Mouse (Mus musculus) embryo, embryonic 10 days (tissue): Measurements from ENCODE around the gene Ifna4.
"Not testable (repeated sequence)": the region's sequence is repeated elsewhere in the genome, so short reads cannot be mapped to it uniquely, and the experiment has no call there.

Experiments
- DNase-seq: peaks from one replicate; pipeline ENCODE4 v3.0.0-alpha.2; 2015; ENCODE audit warnings: low spot score

The Ifna4 gene

DNA sequence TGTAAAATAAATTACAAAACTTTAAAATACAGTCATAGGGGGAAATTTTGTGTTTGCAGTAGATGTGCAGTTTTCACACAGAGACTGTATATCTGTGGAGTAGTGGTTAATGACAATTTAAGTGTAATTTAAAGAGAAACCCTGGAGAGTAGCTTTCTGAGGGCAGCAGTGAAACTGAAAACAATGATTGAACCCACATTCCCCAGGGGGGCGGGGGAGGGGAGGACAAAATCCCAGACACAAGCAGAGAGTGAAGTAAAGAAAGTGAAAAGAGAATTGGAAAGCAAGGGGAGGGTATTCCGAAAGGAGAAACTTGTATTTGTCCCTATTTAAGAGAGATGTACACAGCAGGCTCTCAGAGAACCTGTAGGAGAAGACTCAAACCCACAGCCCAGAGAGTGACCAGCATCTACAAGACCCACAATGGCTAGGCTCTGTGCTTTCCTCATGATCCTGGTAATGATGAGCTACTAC is at the start of gene Ifna4:
Gene Ifna4, plus strand, starts transcription at position 424 of the 474 bp plus-strand sequence.
- DNase-seq: no peak

DNA sequence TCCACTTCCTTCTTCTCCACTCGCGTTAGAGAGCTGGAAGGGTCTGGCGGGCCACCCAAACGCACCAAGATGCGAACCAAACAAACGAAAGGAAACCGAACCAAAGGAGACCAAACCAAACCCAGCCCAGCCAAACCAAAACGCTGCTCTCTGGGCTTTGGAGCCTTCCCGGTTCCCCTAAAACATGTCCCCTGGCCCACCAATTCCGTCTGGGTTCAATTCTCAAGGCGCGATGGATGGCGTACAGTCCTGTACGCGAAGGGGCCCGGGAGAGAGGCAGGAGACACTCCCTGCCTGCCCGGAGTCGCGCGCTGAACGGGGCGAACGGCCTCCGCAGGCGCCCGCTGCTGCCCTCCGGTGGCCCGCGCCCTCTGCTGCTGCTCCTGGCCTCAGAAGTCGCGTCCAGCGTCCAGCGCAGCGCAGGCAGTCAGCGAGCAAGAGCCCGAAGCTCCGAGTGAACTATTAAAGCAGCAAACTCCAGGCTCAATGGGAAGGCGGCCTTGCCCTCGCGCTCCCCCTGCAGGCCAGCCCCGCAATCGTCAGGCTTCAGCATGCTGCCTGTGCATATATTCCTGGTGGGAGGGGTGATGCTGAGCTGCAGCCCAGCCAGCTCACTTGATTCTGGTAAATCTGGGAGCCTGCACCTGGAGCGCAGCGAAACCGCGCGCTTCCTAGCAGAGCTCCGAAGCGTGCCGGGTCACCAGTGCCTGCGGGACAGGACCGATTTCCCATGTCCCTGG is 47.6 kb upstream of the Ifna4 start, which contains the start of gene Gm13275:
Gene Gm13275, plus strand, starts transcription at position 552 of the 740 bp plus-strand sequence.
- DNase-seq: not testable (repeated sequence)

DNA sequence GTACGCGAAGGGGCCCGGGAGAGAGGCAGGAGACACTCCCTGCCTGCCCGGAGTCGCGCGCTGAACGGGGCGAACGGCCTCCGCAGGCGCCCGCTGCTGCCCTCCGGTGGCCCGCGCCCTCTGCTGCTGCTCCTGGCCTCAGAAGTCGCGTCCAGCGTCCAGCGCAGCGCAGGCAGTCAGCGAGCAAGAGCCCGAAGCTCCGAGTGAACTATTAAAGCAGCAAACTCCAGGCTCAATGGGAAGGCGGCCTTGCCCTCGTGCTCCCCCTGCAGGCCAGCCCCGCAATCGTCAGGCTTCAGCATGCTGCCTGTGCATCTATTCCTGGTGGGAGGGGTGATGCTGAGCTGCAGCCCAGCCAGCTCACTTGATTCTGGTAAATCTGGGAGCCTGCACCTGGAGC is 44.6 kb upstream of the Ifna4 start, which contains the start of gene Gm13279:
Gene Gm13279, plus strand, starts transcription at position 301 of the 400 bp plus-strand sequence.
- not testable (repeated sequence) for DNase-seq

DNA sequence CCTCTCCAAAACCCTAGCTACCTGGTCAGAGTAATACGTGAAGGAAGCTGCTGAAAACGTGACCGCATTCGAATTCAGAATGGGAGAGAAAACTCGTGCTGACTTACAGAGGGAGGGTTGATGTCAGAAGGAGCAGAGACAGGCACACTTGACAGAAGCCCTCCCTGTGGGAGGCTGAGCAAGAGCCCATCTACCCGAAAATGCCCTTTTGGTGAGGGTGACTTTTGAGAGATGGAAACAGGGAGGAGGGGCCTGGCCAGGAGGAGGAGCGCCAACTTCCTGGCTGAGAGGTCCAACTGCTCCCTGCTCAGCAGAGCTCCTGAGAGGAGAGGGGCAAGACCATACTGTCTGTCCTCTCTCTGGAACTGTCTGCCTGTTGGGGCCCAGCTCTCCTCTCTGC is 42.3 kb upstream of the Ifna4 start, which contains the start of gene Gm13285:
Gene Gm13285, plus strand, starts transcription at position 301 of the 400 bp plus-strand sequence.
- DNase-seq: not testable (repeated sequence)

DNA sequence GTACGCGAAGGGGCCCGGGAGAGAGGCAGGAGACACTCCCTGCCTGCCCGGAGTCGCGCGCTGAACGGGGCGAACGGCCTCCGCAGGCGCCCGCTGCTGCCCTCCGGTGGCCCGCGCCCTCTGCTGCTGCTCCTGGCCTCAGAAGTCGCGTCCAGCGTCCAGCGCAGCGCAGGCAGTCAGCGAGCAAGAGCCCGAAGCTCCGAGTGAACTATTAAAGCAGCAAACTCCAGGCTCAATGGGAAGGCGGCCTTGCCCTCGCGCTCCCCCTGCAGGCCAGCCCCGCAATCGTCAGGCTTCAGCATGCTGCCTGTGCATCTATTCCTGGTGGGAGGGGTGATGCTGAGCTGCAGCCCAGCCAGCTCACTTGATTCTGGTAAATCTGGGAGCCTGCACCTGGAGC is 38.7 kb upstream of the Ifna4 start, which contains the start of gene Gm13287:
Gene Gm13287, plus strand, starts transcription at position 301 of the 400 bp plus-strand sequence.
- not testable (repeated sequence) for DNase-seq

DNA sequence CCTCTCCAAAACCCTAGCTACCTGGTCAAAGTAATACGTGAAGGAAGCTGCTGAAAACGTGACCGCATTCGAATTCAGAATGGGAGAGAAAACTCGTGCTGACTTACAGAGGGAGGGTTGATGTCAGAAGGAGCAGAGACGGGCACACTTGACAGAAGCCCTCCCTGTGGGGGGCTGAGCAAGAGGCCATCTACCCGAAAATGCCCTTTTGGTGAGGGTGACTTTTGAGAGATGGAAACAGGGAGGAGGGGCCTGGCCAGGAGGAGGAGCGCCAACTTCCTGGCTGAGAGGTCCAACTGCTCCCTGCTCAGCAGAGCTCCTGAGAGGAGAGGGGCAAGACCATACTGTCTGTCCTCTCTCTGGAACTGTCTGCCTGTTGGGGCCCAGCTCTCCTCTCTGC is 36.4 kb upstream of the Ifna4 start, which contains the start of gene Gm13288:
Gene Gm13288, plus strand, starts transcription at position 301 of the 400 bp plus-strand sequence.
- DNase-seq: not testable (repeated sequence)

DNA sequence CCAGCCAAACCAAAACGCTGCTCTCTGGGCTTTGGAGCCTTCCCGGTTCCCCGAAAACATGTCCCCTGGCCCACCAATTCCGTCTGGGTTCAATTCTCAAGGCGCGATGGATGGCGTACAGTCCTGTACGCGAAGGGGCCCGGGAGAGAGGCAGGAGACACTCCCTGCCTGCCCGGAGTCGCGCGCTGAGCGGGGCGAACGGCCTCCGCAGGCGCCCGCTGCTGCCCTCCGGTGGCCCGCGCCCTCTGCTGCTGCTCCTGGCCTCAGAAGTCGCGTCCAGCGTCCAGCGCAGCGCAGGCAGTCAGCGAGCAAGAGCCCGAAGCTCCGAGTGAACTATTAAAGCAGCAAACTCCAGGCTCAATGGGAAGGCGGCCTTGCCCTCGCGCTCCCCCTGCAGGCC is 35.9 kb upstream of the Ifna4 start:
- DNase-seq: not testable (repeated sequence)

DNA sequence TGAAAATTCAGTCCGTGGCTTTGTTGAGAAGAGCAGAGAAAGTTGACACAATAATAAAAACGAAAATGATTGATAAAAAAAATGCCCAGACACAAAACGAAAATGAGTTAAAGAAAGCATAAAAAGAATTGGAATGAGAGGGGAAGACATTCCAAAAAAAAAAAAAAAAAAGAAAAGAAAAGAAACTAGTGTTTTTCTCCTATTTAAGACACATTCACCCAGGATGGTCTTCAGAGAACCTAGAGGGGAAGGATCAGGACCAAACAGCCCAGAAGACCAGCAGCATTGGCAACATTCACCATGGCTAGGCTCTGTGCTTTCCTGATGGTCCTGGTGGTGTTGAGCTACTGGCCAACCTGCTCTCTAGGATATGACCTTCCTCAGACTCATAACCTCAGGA is 25.7 kb upstream of the Ifna4 start, which contains the start of gene Ifna7:
Gene Ifna7, plus strand, starts transcription at position 301 of the 400 bp plus-strand sequence.
- DNase-seq: no peak

DNA sequence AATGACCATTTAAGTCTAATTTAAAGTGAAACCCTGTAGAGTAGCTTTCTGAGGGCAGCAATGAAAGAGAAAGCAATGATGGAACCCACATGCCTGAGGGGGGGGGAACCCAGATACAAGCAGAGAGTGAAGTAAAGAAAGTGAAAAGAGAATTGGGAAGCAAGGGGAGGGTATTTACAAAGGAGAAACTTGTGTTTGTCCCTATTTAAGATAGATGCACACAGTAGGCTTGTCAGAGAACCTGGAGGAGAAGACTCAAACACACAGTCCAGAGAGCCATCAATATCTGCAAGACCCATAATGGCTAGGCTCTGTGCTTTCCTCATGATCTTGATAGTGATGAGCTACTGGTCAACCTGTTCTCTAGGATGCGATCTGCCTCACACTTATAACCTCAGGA is 22.0 kb upstream of the Ifna4 start, which contains the start of gene Ifna11:
Gene Ifna11, plus strand, starts transcription at position 301 of the 400 bp plus-strand sequence.
- no peak for DNase-seq

DNA sequence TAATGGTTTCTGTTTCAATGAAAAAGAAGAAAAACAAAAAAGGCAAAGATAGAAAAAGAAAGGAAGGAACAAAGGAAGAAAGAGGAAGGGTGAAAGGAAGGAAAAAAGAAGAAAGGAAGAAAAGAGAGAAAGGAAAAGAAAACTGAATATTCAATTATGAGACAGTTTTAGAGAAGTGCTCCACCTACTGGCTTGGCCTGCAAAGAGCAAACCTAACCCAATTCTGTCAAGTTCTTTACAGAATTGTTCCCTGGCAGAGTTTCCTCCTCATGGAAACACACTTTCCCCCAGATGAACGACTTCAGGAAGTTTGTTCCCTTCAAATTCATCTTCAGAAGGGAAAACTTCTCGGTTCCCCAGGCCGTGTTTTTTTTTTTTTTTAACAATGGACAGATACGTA is 18.7 kb upstream of the Ifna4 start:
- peak; percentile 28 for DNase-seq

DNA sequence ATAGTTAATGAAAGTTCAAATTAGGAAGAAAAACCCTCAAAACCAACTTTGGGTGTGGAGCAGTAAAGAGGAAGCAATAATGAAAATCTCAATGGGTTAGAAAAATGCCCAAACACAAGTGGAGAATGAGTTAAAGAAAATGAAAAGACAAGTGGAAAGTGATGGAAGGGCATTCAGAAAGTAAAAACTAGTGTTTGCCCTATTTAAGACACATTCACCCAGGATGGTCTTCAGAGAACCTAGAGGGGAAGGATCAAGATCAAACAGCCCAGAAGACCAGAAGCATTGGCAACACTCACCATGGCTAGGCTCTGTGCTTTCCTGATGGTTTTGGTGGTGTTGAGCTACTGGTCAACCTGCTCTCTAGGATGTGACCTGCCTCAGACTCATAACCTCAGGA is 14.5 kb upstream of the Ifna4 start, which contains the start of gene Ifna6:
Gene Ifna6, plus strand, starts transcription at position 301 of the 400 bp plus-strand sequence.
- DNase-seq: not testable (repeated sequence)

DNA sequence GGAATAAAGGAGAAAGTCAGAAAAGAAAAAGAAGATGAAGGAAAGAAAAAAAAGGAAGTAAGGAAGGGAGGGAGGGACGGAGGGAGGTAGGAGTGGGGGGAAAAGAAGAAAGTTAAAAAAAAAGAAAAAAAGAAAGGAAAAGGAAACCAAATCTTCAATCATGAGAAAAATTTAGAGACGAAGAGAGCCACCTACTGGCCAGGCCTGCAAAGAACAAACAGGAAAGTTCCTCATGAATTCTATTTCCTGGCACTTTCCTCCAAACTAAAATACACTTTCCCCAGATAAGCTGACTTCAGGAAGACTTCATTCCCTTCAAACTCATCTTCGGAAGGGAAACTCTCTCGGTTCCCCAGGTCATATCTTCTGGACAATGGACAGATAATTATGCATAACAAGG is 11.1 kb upstream of the Ifna4 start:
- no peak for DNase-seq

DNA sequence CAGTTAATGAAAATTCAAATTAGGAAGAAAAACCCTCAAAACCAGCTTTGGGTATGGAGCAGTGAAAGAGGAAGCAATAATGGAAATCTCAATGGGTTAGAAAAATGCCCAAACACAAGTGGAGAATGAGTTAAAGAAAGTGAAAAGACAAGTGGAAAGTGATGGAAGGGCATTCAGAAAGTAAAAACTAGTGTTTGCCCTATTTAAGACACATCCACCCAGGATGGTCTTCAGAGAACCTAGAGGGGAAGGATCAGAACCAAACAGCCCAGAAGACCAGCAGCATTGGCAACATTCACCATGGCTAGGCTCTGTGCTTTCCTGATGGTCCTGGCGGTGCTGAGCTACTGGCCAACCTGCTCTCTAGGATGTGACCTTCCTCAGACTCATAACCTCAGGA is 6.4 kb upstream of the Ifna4 start, which contains the start of gene Ifna5:
Gene Ifna5, plus strand, starts transcription at position 301 of the 400 bp plus-strand sequence.
- DNase-seq: not testable (repeated sequence)

DNA sequence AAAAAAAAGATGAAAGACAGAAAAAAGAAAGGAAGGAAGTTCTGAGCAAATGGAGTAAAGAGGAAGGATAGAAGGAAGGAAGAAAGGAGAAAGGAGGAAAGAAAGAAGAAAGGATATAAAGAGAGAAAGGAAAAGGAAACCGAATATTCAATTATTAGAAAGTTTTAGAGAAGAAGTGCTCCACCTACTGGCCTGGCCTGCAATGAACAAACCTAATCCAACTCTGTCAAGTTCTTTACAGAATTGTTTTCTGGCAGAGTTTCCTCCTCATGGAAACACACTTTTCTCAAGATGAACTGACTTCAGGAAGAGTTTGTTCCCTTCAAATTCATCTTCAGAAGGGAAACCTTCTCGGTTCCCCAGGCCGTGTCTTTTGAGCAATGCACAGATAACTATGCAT is 2.8 kb upstream of the Ifna4 start:
- no peak for DNase-seq

DNA sequence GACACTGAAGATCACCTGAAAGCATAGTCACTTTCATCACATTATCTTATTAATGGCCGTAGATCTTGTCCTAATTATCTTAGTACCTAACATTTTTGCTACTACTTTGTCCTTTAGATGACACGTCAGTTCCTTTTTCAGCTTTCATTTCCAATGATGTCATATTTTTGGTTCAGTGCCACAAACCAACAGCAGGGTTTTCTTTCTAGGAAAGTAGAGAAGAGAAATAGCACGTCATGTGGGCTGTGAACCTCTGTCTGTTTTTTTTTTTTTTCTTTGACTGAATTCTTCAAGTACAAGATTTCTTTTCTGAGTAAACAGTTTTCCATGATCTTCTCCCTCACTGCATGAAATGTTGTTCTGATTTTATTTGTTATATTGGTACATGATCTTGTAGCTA is 1.6 kb upstream of the Ifna4 start:
- no peak for DNase-seq

DNA sequence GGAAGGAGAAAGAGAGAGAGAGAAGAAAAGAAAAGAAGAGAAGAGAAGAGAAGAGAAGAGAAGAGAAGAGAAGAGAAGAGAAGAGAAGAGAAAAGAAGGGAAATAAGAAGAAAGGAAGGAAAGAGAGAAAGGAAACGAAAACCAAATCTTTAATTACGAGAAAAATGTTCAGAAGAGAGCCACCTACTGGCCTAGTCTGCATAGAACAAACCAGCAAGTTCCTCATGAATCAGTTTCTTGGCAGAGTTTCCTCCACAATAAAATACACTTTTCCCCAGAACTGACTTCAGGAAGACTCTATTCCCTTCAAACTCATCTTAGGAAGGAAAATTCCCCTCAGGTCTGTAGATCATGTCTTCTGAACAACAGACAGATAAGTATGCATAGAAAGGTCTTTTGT is 3.7 kb downstream of the Ifna4 start:
- no peak for DNase-seq

DNA sequence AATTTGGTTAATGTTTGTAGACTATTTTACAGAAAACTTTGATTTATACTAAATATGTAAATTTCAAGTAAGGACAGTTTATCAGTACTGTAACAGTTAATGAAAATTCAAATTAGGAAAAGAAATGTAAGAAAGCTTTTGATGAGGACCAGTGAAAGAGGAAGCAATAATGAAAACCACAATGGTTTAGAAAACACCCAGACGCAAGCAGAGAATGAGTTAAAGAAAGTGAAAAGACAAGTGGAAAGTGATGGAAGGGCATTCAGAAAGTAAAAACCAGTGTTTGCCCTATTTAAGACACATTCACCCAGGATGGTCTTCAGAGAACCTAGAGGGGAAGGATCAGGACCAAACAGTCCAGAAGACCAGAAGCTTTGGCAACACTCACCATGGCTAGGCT is 8.0 kb downstream of the Ifna4 start, which contains the start of gene Ifna1:
Gene Ifna1, plus strand, starts transcription at position 390 of the 400 bp plus-strand sequence.
- DNase-seq: no peak

DNA sequence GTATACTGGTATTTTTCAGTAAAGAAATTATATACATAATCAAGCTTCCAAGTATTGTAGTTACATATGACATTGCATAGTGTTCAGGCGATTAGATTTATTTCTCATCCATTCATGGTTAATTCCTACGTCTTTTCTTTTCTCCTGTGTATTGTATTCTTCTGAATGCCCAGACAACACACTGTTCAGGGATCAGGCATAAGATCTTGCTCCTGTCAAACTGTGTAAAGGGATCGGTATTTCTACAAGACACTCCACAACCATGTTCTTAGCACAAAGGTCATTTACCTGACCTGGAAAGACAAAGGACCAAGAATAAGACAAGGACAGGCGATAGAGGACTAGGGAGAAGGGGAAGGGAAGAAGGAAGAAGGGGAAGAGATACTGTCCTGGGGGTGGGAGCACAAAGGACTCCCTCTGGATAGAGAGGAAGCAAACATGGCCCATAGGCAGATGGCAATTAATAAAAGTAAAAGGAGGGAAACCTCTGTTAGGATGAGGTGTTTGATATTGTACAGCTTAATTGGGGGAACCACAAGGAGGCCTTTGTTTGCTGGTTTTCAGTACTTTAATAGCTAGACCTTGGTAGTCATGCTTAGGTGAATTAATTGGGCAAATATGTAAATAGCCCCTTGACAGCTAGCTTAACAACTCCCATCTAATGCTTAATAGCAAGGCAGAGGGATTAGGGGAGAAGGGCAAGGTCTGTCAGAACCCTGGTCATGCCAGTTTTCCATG is 9.5 kb downstream of the Ifna4 start:
- DNase-seq: no peak

DNA sequence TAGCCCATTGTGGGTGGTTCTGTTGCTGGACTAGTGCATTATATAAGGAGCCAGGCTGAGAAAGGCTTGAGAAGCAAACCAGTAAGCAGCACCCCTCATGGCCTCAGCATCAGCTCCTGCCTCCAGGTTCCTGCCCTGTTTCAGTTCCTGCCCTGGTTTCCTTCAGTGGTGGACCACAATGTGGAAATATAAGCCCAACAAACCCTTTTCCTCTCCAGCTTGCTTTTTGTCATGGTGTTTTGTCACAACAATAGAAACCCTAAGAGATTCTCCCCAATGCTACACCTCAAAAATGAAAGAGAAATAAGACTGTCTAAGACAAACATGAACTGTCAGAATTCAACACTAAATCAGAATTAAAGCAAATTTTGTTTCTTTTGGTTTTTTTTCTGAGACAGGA is 17.6 kb downstream of the Ifna4 start:
- no peak for DNase-seq

DNA sequence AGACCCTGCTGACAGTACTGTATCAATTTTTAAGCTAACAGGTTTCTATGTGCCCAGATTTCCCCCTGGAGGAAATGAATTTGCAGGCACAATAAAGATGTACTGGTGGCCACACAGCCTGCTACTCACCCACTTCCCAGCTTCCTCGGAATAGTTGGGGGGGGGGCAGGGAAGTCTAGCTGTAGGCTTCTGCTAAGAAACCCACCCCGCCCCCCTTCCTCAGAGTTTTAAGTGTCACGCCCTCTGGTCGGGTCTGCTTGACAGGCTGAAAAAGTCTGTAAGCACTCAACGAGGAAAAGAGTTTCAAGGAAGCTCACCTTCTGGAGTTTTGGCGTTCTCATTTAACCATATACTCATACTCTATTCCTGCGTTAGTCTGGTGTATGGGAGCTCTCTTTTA is 21.6 kb downstream of the Ifna4 start:
- DNase-seq: no peak

DNA sequence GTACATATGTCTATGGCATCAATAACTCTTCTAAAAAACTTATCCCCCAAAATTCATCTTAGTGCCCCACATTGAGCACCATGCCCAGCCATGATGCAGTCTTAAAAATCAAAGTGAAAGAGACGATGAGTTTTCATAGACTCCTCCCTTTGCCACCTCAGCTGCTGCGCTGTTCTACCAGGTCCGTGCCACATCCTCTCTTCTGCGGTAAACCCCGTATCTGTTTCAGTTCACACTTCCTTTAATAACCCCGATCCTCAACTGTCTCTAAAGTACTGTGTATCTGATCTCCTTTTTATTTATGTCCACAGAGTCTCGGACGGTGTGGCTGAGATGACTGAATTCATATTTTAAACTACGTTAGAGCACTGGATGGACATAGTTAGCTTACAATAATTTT is 22.9 kb downstream of the Ifna4 start:
- DNase-seq: no peak

DNA sequence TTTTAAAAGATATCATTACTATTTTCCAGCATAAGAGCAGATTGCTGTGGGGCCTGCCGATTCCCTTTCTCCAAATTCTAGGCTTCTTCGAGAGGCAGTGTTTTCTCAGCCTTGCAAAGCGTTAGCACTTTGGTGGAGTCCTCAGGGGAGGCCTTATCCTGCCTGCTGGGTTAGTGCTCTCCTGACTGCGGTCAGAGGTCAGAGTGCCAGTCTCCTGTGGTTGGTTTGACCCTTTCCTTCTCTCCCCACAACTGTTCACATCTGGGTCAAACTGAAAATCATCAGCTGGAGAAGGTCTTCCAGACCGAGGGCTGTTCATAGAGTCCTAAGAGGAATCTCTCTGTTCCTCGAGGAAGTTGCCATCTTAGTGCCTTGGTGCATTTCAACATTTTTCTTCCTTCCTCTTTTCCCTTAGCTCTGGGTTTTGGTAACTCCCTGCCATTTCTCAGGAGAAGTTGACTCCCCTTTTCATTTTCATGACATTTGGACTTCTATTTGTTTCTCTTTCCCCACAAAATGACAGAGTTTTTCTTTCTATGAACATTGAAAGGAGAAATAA is 23.4 kb downstream of the Ifna4 start:
- peak; percentile 14 for DNase-seq
